Mouse (Mus musculus) cerebellum, adult 11 months (tissue): ENCODE data around the gene Rnft2.
A peak's percentile ranks its signal among the peaks of the same experiment; 100 is the strongest.

ENCODE experiments used
- DNase-seq: peaks from one replicate; pipeline ENCODE4 v3.0.0; 2022

Rnft2 gene

DNA sequence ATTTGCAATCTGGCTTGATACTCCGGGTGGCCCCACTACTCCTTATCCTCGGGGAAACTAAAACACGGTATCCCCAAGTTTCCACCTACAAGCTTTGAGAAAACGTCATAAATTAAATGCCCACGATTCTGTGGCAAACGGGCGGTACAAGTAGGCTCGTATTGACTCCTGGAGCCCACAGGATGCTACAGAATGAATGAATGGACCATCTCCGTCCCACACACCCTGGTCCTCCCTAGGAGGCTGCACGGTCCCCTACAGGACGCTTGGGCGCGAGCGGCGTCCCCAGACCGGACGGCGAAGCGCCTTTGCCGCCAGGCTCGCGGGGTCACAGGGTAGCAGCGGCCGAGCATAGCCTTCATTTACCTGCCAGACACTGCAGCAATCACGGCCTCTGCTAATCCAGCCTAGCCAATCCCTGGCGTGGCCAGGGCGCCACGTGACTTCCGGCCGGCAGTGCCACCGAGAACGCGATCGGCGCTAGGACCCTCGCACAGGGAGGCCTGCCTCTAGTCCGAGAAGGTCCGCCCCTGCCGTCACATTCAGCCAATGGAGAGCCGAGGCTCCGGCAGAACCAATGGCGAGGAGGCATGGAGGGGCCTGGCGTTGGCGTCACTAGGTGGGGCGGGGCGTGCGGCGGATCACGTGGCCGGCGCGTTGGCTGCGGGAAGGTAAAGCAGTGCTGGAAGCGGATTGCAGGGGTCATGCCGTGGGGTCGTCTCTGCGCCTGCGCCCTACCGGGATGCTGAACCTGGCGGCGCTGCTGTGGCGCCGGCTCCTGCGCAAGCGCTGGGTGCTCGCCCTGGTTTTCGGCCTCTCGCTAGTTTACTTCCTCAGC is at the start of gene Rnft2, which contains the start of gene 2410131K14Rik:
Rnft2 (minus strand) TSS at position 511 of the 838 bp plus-strand sequence.
2410131K14Rik (plus strand) TSS at position 622 of the 838 bp plus-strand sequence.
- peak; percentile 99 for DNase-seq

DNA sequence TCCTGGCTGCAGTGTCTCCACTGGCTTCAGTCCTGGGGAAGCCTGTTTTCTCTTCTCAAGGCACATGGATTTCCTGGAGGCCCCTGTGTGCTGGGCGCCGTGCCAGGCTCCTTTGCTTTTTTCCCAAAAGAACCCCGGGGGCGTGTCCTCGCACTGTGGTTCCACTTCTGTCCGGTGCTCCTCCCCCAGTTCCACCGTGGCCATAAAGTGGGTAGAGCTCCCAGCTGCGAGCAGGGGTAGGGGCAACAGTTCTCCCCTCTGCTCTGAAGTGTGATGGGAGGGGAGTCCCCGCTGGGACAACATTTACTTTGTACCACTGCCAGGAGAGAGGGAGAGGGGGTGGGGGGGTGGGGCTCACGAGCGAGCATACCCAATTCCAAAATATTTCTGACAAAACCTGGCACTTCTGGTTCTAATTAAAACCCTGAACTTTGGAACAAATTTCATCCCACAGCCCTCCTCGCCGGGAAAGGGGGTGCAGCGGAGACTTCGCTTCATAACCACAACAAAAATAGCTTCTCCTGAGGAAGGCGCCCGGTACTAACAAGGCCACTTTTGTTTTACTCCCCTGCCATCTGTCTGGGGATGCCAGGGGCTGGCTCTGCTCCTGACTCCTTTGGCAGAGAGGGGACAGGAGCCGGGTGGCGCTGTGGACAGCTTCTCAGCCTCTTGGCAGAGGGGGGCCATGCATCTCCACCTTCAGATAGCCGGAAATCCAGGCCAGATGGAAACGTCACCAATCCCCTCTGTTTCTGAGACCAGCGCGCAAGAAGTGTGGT is 49.4 kb upstream of the Rnft2 start:
- DNase-seq = peak; percentile 63

DNA sequence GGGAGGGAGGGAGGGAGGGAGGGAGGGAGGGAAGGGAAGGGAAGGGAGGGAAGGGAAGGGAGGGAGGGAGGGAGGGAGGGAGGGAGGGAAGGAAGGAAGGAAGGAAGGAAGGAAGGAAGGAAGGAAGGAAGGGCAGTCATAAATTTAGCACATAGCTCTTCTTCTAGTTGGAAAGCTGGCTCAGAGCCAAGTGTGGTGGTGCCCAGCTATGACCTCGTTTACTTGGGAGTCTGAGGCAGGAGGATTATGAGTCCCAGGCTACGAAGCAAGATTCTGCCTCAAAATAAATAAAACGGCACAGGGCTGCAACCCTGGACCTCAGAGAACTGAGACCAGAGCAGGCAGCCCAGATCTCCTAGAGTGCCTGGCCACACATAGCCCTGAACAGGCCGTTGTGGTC is 47.6 kb upstream of the Rnft2 start:
- no peak for DNase-seq

DNA sequence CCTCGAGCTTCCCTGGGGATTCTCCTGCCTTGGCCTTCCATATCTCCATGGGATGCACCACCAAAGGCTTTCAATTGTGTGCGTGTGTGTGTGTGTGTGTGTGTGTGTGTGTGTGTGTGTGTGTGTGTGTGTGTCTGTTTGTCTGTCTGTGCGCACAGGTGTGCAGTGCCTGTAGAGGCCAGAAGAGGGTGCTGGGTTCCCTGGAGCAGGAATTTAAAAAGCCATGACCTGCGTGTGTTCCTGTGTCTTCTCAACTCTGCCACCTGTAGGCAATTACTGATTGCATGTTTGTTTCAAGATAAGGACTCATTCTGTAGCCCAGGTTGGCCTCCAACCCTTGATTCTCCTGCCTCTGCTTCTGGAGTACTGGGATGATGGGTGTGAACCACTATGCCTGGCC is 46.5 kb upstream of the Rnft2 start:
- no peak for DNase-seq

DNA sequence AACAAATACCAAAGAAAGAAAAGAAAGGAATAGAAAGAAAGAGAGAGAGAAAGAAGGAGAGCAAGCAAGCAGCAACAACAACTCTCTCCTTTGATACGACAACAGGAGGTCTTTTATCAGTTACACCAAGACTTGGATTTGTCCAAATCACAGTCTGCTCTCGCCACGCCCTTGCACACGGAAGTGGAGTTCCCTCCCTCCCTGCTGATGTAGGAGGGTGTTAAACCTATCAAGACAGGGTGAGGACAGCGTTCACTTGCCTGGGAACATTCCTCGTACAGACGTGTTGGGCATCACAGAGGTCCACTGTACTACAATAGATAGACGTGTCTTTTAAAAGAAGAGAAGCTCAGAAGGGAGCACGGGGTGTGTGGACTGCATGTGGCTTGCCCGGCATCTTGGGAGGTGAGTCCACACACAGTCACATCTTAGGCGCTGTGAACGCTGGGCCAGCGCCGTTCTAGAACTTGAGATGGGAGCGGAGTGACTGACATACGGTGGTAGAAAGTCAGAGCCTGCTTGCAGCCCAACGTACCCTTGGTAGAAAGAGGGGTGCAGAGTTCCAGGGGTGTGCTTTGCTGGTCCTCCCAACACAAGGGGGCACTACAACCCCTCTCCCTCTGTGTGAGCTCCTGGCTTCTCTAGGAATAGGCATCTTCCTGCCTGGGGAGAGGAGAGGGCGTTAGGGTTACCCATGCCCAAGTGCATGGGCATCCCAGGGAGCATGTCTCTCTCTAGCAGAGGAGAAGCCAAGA is 33.0 kb upstream of the Rnft2 start:
- DNase-seq = no peak

DNA sequence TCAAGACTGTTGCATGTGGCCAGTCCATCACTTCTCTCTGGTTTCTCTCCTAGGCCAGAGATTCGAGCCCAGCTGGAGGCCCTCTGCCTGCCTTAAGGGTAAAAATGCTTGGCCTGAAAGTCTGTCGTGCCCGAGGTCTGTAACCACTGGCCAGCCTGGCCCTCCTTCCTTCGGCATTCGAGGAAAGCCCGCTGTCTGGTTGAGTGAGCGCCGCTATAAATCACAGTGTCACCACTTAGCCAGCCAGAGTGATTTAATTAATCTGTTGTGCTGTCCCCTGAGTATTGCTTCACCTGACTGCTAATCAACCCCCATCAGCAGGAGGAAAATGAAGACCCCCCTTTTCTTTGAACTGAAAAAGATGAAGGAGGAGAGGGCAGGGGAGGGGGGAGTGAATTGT is 31.8 kb upstream of the Rnft2 start:
- DNase-seq = no peak

DNA sequence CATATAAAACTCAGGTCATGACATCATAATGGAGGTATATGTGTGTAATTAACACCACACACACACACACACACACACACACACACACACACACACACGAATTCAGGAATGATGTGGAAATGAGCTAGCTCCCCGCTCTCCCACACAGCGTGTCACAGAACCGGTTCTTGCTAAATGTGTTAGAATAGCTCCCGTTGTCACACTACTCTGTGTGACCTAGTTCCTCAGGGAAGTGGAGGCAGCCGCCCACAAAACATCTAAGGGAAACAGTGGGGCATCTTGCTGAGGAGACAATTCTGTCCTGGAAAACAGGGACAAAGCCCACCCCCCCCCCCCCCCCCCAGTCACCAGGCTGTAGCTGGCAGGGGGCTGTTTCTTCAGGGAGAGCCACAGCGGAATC is 31.4 kb upstream of the Rnft2 start:
- DNase-seq = no peak

DNA sequence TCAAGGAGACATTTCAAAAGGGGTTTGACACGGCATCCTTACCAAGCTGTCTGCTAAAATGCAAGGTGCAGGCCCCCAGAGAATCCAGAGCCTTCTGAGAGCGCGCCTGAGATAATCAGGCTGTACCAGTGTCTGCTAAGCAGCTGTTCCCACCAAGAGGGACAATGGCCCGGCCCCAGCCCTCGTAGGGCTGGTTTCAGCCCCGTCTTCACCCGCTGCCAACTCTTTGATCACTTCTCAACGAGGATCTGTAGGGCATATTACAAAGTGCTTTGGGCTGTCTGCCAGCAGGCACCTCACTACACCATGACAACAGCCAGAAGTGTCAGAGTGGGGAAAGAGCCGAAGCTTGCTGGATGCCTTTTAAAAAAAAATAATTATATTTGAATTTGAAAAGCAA is 29.6 kb upstream of the Rnft2 start:
- DNase-seq = no peak

DNA sequence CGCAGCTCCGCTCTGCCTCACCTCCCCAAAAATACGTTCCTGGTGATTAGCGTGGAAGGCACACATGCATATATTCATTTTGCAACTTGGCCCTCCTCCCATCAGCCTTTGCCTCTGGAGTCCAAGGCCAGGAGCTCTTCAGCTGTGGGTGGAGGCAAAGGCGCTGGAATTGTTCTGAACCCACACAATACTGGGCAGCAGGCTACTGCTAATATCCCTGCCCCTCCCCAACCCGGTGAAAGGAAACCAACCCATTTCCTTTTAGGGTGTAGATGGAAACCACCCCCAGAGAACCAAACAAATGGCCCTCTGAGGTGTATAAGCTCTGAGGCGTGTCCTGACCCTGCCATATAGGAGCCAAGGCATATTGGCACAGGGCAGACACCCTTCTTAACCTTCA is 28.5 kb upstream of the Rnft2 start:
- DNase-seq = no peak

DNA sequence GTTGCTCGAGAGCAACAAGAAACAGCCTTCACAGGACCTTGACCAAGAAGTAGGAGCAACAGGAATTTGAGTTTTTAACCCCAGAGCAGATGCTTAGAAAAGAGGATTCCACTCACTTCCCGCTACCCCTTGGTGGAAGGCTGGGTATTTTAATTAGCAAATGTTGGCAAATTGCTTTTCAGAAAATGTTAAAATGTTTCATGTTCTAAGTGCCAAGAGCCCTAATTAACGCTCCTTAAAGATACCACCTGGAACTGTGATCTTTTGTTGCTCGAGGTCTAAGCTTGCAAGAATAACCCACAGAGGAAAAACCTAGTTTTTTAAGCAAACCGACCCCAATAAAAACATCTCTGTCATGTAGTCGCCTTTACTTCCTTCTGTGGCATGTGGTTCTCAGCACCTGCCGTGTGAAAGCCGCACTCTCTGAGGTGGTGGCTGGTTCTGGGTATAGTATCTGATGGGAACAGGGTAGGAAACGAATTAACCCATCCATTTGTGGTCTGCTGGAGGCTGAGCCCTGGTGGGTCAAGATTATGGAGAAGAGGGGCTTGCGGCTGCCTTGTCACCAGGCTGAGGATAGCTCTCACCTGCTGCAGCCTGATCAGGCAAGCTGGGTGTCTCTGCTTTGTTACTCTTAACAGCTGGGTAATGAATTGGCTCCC is 26.7 kb upstream of the Rnft2 start:
- DNase-seq = no peak

DNA sequence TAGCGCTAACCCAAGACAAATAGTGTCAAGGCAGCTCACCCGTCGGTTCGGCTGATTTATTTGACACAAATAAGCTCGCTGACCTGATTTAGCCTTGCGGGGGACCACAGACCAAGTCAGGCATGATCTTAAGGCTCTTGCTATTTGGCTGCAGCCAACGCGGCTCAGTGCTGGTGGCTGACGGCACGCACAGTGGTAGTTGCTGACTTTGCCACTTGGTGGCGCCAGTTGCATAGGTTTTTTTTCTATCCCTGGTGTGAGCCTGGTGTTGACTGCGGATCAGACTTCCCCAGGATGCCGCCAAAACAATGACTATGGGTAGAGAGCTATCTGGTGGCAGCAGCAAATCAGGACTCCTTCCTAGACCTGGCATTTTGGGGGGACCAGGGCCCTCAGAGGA is 24.1 kb upstream of the Rnft2 start:
- peak; percentile 87 for DNase-seq

DNA sequence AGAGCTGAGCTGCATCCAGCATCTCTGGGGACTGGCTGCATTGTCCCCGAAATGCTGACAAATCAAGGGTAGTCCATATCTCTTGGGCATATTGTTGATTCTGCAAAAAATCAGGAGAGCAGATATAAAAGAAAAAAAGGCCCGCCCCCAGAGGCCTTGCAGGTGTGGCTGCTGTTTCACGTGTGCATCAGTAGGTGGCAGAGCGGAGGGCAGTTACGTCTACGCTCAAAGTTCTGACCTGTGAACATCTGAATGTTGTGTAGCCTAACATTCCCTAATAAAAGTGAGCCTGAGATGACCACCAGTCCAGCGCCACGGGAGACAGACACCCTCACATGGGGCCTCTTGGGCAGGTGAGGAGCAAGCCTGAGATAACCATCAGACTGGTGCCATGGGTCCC is 21.4 kb upstream of the Rnft2 start:
- DNase-seq = no peak

DNA sequence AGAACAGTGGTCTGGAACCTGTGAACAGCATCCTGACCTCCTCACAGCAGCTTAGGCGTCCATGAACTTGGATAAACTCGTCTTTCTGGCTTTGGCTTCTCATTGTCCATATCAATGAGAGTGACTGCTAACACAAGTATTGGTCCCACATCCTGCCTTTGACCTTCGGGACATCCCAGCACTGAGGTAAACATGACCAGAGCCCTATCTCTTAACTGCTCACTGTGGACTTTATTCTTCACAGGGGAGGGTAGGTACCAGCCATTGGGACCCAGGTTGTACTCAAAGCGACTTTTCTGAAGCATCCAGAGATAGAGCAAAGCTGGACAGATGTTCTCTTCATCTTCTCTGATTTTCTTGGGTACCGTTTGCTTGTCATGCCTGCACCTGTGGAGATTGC is 20.4 kb upstream of the Rnft2 start:
- DNase-seq = no peak

DNA sequence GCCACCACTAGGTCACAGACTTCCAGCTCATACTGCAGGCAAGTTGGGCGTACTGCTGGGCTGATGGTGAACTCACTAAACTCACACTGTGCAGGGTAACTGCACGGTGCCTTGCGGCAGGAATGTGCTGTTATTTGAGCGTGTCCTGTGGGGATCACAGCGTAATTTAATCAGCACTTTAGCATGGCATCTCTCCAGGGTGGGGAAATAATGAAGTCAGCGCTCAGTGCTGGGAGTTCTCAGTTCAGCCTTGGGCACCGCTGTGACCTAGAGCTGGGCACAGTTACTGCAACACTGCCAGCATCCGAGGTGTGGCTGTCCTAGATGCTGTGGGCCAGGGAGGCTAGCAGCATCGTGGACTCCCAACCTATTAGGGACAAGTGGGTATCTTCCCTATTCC is 19.4 kb upstream of the Rnft2 start:
- DNase-seq = no peak

DNA sequence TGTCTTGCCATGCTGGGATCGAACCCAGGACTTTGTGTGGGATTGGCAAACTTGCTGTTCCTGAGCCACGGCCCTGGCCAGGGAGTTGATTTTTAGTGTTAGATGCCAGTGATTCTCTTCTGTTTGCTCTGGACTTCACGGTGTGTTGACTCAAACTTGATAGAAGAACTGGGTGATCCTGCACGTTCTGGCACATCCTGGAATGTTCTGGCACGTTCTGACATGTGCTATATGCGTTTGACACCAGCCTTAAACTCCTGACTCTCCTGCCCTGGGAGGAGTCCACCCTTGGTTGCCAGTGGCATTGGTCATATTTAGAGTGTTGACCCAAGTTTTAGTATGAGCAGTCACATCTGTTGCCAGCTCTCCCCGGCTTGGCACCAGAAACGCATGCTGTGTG is 17.5 kb upstream of the Rnft2 start:
- DNase-seq = no peak

DNA sequence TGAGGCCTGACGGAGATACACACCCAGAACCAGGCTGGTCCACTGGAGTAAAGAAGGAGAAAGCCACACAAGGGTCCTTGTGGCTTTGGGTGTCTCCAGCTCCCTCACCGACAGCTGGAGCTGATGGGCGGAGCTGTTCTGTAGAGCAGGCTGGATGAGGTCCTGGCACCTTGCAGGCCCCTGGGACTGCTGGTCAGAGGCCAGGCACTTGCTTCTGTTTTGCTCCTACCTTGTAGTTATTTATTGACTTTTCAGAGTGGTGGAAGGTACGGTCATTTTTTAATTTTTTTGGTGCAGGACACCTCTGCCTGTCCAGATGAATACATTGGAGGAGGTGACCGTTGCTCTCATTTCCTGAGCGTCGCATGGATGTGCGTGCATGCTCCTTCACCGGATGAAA is 16.3 kb upstream of the Rnft2 start:
- DNase-seq = no peak

DNA sequence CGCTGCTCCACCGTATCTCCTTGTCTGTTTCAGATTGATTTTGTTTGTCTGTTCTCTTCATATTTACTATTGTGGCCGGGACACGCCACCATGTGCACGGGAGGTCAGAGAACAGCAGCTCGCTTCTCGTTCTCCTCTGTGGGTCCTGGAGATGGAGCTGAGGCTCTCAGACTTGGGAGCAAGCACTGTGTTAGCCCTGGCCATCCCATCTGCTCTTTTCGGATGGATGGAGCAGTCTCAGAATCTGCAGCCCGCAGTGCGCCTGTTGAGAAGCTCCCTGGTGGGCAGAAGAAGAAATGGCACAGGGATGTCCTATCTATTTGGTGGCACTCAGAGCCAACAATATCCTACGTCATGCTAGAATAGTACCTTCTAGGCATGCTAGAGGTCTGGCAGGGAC is 15.7 kb upstream of the Rnft2 start:
- no peak for DNase-seq

DNA sequence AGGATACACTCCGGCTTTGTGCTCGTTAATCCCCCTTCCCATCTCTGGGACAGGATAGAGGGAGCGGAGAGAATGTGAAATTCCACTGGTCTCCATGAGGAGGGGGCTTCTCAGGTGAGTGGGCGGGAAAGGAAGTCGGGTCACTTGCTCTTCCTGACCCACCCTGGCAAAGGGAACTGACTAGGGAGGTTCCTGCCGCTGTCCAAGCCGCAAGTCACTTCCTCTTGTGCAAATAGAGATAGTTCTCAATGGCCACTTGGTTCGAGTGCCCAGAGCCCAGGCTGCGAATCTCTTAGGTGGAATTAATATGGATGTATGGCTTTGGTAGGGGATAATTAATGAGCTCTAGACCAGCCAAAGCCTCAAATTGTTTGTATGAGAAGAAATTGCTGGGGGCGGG is 15.1 kb upstream of the Rnft2 start:
- DNase-seq = no peak

DNA sequence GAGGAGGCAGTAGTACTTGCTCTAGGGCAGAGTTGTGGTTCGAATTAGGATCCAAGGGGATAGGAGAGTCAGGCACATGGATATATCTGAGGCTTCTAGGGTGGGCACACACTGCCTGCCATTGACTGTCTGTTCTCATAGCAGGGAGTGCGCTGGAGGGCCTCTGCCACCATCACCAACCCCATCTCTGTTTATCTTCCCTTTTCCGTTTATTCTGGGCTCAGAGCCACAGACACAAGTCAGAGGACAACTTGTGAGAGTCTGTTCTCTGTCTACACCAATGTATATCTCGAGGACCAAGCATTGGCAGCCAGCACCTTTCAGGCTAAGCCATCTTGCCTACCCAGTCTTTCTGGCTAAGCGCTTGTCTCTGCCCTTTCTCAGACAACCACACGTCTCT is 14.7 kb upstream of the Rnft2 start:
- no peak for DNase-seq

DNA sequence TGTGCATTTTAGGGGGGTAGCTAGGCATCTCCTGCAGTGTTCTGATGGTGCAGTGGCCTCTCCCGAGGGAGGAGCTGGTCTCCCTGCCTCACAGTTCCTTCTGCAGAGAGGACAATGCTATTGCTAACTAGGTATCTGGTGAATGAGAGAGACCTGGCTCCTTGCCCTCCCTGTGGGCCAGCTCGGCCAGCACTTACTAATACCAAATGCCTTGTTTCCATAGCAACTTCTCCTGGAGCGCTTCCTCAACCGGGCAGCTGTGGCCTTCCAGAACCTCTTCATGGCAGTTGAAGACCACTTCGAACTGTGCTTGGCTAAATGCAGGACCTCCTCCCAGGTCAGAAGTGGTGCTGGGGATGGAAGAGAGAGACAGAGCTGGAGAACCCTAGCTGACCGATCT is 14.2 kb upstream of the Rnft2 start:
- DNase-seq = no peak

DNA sequence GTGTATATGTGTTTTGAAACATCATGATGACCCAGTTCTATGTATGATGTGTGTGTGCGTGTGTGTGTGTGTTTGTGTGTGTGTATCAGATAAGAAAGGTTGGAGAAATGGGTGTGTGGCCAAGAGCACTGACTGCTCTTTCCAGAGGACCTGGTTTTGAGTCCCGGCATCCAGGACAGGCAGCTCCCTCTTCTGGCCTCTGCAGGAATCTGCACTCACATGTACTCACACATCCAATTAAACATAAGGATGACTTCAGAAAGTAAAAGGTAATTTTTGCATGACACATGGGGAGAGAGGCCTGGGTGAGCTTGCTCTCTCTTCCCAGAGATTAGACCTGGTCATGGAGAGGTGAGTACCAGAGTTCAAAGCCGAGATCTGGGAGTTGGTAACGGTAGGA is 12.1 kb upstream of the Rnft2 start:
- DNase-seq = no peak

DNA sequence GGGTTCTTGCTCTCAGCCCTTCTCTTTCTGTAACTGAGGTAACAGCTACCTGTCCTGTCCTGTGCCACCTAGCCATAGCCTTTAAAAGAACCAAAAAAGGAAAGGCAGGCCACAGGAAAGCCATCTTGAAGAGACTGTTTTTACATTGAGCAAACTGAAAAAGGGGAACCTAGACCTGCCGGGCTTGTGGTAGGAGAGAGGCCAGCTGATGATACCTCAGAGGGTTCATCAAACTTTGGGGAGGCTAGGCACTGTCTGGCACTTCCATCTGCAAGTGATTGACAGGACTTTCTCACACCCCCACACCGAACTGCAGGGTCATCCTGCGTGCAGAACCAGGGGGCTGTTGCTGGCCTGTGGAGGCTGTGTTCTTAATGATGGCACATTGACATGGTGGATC is 8.6 kb upstream of the Rnft2 start:
- no peak for DNase-seq

DNA sequence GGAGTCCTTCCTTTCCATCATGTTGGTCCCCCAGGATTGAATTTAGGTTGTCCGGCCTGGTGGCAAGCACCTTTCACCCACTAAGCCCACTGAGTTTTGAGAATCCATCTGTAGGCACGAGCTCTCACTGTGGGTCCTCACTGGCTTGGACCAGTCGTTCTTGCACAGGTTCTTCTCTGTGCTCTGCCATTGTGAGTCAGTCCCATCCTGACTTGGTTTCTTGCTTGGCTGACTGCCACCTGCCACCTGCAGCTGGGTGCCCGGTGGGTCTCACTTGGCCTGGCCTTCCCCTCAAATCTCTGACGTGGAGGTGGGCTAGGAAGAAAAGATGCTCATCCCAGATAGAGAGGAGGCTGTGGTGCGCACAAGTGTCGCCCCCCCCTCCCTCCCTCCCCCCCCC is 6.1 kb upstream of the Rnft2 start:
- DNase-seq = no peak
